Mouse (Mus musculus) intestine, embryonic 15.5 days (tissue): ENCODE data around the gene Cd300a. TPM values are rescaled to one million over a fixed set of nuclear protein-coding genes. Genes with fewer than 3 reads are reported as not detected.

Source experiments
- ATAC-seq: fragments of 200-750 bp; cut with Nextera tagmentation; 2 replicates; pipeline ENCODE4 v1.8.0; 2017; ENCODE audit warnings: moderate TSS enrichment, moderate library complexity
- H3K27ac ChIP-seq: fragments of 300-500 bp; sonication (generic); 2 replicates; pipeline ENCODE4 v1.5.1; 2015; ENCODE audit warnings: mild to moderate bottlenecking, inconsistent platforms
- H3K27me3 ChIP-seq: fragments of 300-500 bp; sonication (generic); replicated peaks from 2 replicates; pipeline ENCODE4 v1.6.1; 2015; ENCODE audit warnings: inconsistent platforms
- H3K36me3 ChIP-seq: fragments of 300-500 bp; sonication (generic); 2 replicates; pipeline ENCODE4 v1.6.1; 2015; ENCODE audit warnings: inconsistent platforms
- H3K4me1 ChIP-seq: fragments of 300-500 bp; sonication (generic); replicated peaks from 2 replicates; pipeline ENCODE4 v1.6.1; 2015; ENCODE audit warnings: inconsistent platforms
- H3K4me2 ChIP-seq: fragments of 300-500 bp; sonication (generic); replicated peaks from 2 replicates; pipeline ENCODE4 v1.6.1; 2015; ENCODE audit warnings: mild to moderate bottlenecking, inconsistent platforms
- H3K4me3 ChIP-seq: fragments of 300-500 bp; sonication (generic); replicated peaks from 2 replicates; pipeline ENCODE4 v1.5.1; 2015; ENCODE audit warnings: inconsistent platforms
- H3K9ac ChIP-seq: fragments of 300-500 bp; sonication (generic); 2 replicates; pipeline ENCODE4 v1.6.1; 2015; ENCODE audit warnings: inconsistent platforms
- H3K9me3 ChIP-seq: fragments of 300-500 bp; sonication (generic); 2 replicates; pipeline ENCODE4 v1.6.1; 2016; ENCODE audit warnings: inconsistent platforms
- WGBS: fragments of 180-500 bp; shearing (Covaris S2); methylation state at CpG from one replicate; pipeline ENCODE4 v1.1.7; 2015; 5-methylcytosine and 5-hydroxymethylcytosine counted together
- polyA plus RNA-seq: library from polyadenylated mRNA; unstranded; fragments of >200 nt; fragmentation: Nextera tagmentation; extraction: Ambion mirVana; gene quantifications from 2 replicates; pipeline ENCODE4 v1.2.1, GENCODE M21; 2015

Gene Cd300a
- polyA plus RNA-seq, 1 experiment from 2014 or later: 1.2 TPM

- Histone ChIP-seq H3K27me3 (no peaks in the 10 kb centered on the region), H3K9ac (no peak overlapping the region), H3K4me2 (no peak overlapping the region), H3K9me3 (no peaks in the 10 kb centered on the region), H3K4me3 (no peak overlapping the region), H3K4me1 (no peaks in the 10 kb centered on the region), H3K27ac (no peak overlapping the region), H3K36me3 (no peaks in the 10 kb centered on the region)
- 71% methylated on average over 4 of the region's 4 CpGs for whole genome bisulfite sequencing
- ATAC-seq: no peak
Measured at GRCm38 (mm10) chr11:114923961-114924360, 34.1 kb downstream of the Cd300a start.

- no peaks in the 10 kb centered on the region for H3K9me3 ChIP-seq
- no peaks in the 10 kb centered on the region for H3K27me3 ChIP-seq
- no peaks in the 10 kb centered on the region for H3K4me1 ChIP-seq
- no peak overlapping the region for H3K4me2 ChIP-seq
- 79% methylated on average over 2 of the region's 2 CpGs for WGBS
- no peak for ATAC-seq
- H3K9ac ChIP-seq: no peak overlapping the region
- no peak overlapping the region for H3K4me3 ChIP-seq
- no peak overlapping the region for H3K27ac ChIP-seq
- no peaks in the 10 kb centered on the region for H3K36me3 ChIP-seq
Measured at GRCm38 (mm10) chr11:114929581-114929980, 39.7 kb downstream of the Cd300a start.

GRCm38 (mm10) chr11:114931041-114931440 is 41.2 kb downstream of the Cd300a start:
- ATAC-seq: no peak
- H3K4me3 ChIP-seq: no peak overlapping the region
- WGBS: 80% methylated on average over 5 of the region's 5 CpGs
- H3K36me3 ChIP-seq: no peaks in the 10 kb centered on the region
- no peak overlapping the region for H3K4me2 ChIP-seq
- no peak overlapping the region for H3K27ac ChIP-seq
- no peak overlapping the region for H3K9ac ChIP-seq
- H3K9me3 ChIP-seq: no peaks in the 10 kb centered on the region
- H3K4me1 ChIP-seq: no peaks in the 10 kb centered on the region
- H3K27me3 ChIP-seq: no peaks in the 10 kb centered on the region

- no peaks in the 10 kb centered on the region for H3K9me3 ChIP-seq
- no peaks in the 10 kb centered on the region for H3K36me3 ChIP-seq
- no peak overlapping the region for H3K27ac ChIP-seq
- 47% methylated on average over 4 of the region's 4 CpGs for WGBS
- ATAC-seq: no peak
- no peaks in the 10 kb centered on the region for H3K4me1 ChIP-seq
- no peaks in the 10 kb centered on the region for H3K27me3 ChIP-seq
- no peak overlapping the region for H3K9ac ChIP-seq
- H3K4me2 ChIP-seq: no peak overlapping the region
- H3K4me3 ChIP-seq: no peak overlapping the region
Measured at GRCm38 (mm10) chr11:114933591-114933990, 43.8 kb downstream of the Cd300a start.

- ATAC-seq: no peak
- H3K27me3 ChIP-seq: no peaks in the 10 kb centered on the region
- no peak within 1 kb of the TSS for H3K9ac ChIP-seq
- H3K4me1 ChIP-seq: no peaks in the 10 kb centered on the region
- H3K4me3 ChIP-seq: no peak within 1 kb of the TSS
- no peak within 1 kb of the TSS for H3K27ac ChIP-seq
- 46% methylated on average over 6 of the region's 6 CpGs for WGBS
- no peaks in the 10 kb centered on the region for H3K36me3 ChIP-seq
- no peak within 1 kb of the TSS for H3K4me2 ChIP-seq
- H3K9me3 ChIP-seq: no peaks in the 10 kb centered on the region
Measured at GRCm38 (mm10) chr11:114934144-114934543, 44.3 kb downstream of the Cd300a start, which contains the start of gene Cd300lb. Gene Cd300lb (minus strand): TSS chr11:114934386.

Other genes starting within 250 kb of the Cd300a start
- 1,066 and 1,145 TPM in 2 replicates for gene Rpl38, start 221.5 kb upstream of the Cd300a start, polyA plus RNA-seq
- 28.5 and 31.5 TPM in 2 replicates for gene Ttyh2, start 214.6 kb upstream of the Cd300a start, polyA plus RNA-seq
- gene Dnaic2, start 162.6 kb upstream of the Cd300a start, polyA plus RNA-seq: 0.21 and 0.29 TPM in 2 replicates
- gene Kif19a, start 124.7 kb upstream of the Cd300a start, polyA plus RNA-seq: 0.33 and 0.45 TPM in 2 replicates
- 1.4 and 1.5 TPM in 2 replicates for gene Btbd17, start 94.1 kb upstream of the Cd300a start, polyA plus RNA-seq
- 0.21 and 0.51 TPM in 2 replicates for gene Gpr142, start 91.1 kb upstream of the Cd300a start, polyA plus RNA-seq
- 15.5 and 16.0 TPM in 2 replicates for gene Gprc5c, start 38.9 kb upstream of the Cd300a start, polyA plus RNA-seq
- gene Cd300lb, start 44.3 kb downstream of the Cd300a start, polyA plus RNA-seq: 0.27 and 0.43 TPM in 2 replicates
- not detected in 2 replicates for gene Cd300c, start 79.1 kb downstream of the Cd300a start, polyA plus RNA-seq
- 0.19 and 0.34 TPM in 2 replicates for gene Cd300ld, start 99.9 kb downstream of the Cd300a start, polyA plus RNA-seq
- 1.9 and 2.8 TPM in 2 replicates for gene Cd300c2, start 111.8 kb downstream of the Cd300a start, polyA plus RNA-seq
- not detected in 2 replicates for gene Cd300ld2, start 126.2 kb downstream of the Cd300a start, polyA plus RNA-seq
- gene Cd300ld4, start 137.0 kb downstream of the Cd300a start, polyA plus RNA-seq: not detected in 2 replicates
- not detected in 2 replicates for gene Cd300ld5, start 147.7 kb downstream of the Cd300a start, polyA plus RNA-seq
- not detected in 2 replicates for gene Cd300ld3, start 158.4 kb downstream of the Cd300a start, polyA plus RNA-seq
- gene Cd300e, start 172.1 kb downstream of the Cd300a start, polyA plus RNA-seq: 0.06 and 0.28 TPM in 2 replicates
- gene Rab37, start 201.4 kb downstream of the Cd300a start, polyA plus RNA-seq: 3.6 and 3.7 TPM in 2 replicates
- gene Cd300lf, start 244.0 kb downstream of the Cd300a start, polyA plus RNA-seq: 0.85 and 1.2 TPM in 2 replicates